Mouse (Mus musculus): ENCODE results near the gene Prkce.
A peak's percentile ranks its signal among the peaks of the same experiment; 100 is the strongest.

Gene Prkce

DNA sequence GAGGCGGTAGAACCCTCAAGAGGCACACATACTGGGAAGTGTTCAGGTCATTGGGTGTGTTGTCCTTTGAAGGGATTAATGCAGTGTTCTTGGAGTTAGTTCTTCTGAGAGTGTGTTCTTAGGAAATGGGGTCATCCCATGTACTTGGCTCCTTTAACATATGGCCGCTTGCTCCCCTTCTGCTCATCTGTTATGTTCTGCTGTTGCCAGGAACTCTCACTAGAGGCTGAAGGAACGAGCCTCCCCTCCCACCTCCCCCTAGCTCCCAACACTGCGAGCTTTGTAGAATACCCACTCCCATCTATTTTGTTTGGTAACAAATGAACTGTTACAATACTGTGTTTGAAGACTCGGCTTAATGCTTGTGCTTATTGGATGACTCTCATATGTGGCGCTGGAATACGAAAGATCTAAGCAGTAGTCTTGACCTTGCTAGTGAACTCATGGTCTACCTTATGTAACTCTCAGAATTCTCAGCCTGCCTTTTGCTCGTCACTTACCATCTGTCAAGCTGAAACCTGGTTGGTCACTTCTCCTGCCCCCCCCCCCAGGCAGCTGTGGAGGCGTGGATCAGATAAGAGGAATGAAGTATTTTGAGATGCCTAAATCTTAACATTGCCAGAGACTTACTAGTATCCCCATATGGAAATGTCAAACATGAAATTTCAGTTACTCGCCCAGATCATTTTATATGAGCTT, 58.1 kb downstream of the Prkce start:
- no peak for DNase-seq (ENCODE audit: low spot score in 2 of 2)

- DNase-seq (ENCODE audit: low spot score in 2 of 2): no peak
Observed at GRCm38 (mm10) chr17:86226198-86226597, 58.6 kb downstream of the Prkce start.

DNA sequence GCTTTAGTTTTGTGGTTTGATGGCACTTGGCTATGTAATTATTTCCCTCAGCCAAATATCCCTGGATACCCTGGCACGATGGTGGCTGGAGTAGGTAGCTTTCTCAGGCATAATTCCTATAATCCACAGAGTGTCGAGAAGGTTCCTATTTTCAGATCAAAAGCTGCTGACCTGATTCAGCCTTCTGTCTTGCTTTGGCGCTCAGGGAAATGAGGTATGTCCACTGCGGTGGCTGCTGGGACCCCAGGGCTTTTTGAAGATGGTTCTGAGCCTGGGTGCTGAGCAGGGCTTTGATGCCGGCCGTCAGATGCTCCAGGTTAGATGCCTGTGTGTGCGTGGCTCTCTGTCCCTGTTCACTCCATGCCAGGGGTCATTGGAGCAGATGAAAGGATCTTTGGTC, 59.0 kb downstream of the Prkce start:
- no peak for DNase-seq (ENCODE audit: low spot score in 2 of 2)

- DNase-seq (ENCODE audit: low spot score in 2 of 2): no peak
Observed at GRCm38 (mm10) chr17:86227389-86227788, 59.8 kb downstream of the Prkce start.

DNA sequence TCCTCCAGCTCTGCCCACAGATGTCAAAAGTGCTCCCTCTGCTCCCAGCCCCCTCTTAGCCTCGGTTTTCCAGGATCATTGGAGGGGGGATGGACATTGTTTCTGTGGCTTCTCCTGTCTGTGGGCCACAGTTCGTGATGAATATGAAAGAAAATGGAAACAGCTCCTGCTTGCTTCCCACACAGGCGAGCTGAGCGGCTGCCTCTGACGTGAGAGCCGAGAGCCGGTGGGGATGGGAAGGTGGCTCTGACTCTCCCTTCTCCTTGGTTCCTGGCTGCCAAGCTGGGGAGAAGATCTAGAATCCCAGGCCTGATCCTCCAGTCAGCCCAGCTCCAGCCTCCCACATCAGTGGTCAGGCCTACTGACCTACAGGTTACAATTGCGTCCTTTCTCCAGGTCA, 61.3 kb downstream of the Prkce start:
- DNase-seq (ENCODE audit: low spot score in 2 of 2): no peak

- peak in 1 of 2 experiments; percentile 17 for DNase-seq (ENCODE audit: low spot score in 2 of 2)
Observed at GRCm38 (mm10) chr17:86230141-86230633, 62.6 kb downstream of the Prkce start.

DNA sequence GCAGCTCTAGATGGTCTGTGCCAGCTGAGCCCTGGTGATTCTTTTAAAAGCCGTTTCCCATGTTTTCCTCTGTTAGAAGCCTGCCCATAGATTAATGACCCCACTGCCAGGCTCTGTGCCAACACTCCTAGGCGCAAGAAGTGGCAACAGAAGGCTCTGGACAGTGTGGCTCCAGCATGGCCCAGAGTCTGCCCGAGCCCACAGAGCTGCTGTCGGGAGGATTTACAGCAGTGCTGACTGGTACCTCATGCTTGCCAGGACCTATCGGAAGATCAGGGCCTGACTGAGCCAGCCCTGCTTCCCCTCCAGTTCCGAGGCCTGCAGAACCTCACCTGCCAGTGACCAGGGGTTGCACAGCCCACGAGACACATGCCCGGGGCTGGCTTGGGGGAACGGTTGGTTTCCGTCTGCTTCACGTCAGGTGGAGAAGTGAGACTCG, 64.2 kb downstream of the Prkce start:
- DNase-seq (ENCODE audit: low spot score in 2 of 2): peak in 1 of 2 experiments; percentile 40

DNA sequence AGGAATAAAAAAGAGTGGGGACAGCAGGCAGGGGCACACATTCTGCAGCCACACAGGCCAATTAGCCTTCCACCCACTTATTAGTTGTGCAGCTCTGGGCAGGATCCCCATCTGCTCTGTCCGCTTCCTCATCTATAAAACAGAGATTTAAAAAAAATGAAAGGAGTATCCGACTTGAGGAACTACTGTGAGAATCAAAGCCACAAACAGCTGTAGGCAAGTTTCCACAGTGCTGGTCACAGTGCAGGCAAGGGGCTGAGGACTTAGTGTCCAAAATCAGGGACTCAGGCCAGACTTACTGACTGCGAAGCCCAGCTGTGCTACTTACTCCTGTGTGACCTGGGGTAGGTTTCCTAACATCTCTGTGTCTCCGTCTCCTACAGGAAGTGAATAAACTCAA, 64.7 kb downstream of the Prkce start:
- no peak for DNase-seq (ENCODE audit: low spot score in 2 of 2)

DNA sequence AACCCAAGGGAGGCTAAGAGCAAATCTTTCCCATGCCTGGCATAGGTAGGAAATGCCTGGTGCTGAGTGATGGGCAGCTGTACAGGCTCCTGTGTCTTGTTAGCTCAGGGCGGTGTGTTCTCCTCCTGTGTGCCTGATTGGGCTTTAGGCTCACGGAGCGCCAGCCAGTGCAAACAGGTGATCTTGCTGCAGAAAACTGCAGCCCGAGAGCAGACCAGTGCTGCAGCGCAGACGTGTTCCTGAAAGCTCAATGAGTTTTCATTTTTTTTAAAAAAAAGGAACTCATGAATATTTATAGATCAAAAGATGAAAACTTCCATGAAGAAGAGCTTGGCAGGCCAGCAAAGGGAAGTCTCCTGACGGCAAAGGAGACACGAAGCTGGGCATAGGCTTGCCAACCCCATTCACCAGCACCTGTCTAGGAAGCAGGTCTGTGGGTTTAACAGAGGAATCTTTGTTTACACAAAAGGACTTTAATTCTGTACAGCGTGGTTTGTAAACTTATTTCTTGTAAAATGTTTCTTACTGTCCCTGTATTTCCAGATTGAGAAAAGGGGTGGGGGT, 67.1 kb downstream of the Prkce start:
- no peak for DNase-seq (ENCODE audit: low spot score in 2 of 2)

GRCm38 (mm10) chr17:86236026-86236712, 68.6 kb downstream of the Prkce start:
- DNase-seq (ENCODE audit: low spot score in 2 of 2): no peak

- DNase-seq (ENCODE audit: low spot score in 2 of 2): peak in 1 of 2 experiments; percentile 62
Observed at GRCm38 (mm10) chr17:86236861-86237763, 69.5 kb downstream of the Prkce start.

- no peak for DNase-seq (ENCODE audit: low spot score in 2 of 2)
Observed at GRCm38 (mm10) chr17:86242291-86242690, 74.7 kb downstream of the Prkce start.

GRCm38 (mm10) chr17:86243109-86243527, 75.5 kb downstream of the Prkce start:
- DNase-seq (ENCODE audit: low spot score in 2 of 2): no peak

GRCm38 (mm10) chr17:86244397-86244796, 76.8 kb downstream of the Prkce start:
- no peak for DNase-seq (ENCODE audit: low spot score in 2 of 2)

- DNase-seq (ENCODE audit: low spot score in 2 of 2): no peak
Observed at GRCm38 (mm10) chr17:86248832-86249231, 81.2 kb downstream of the Prkce start.

DNA sequence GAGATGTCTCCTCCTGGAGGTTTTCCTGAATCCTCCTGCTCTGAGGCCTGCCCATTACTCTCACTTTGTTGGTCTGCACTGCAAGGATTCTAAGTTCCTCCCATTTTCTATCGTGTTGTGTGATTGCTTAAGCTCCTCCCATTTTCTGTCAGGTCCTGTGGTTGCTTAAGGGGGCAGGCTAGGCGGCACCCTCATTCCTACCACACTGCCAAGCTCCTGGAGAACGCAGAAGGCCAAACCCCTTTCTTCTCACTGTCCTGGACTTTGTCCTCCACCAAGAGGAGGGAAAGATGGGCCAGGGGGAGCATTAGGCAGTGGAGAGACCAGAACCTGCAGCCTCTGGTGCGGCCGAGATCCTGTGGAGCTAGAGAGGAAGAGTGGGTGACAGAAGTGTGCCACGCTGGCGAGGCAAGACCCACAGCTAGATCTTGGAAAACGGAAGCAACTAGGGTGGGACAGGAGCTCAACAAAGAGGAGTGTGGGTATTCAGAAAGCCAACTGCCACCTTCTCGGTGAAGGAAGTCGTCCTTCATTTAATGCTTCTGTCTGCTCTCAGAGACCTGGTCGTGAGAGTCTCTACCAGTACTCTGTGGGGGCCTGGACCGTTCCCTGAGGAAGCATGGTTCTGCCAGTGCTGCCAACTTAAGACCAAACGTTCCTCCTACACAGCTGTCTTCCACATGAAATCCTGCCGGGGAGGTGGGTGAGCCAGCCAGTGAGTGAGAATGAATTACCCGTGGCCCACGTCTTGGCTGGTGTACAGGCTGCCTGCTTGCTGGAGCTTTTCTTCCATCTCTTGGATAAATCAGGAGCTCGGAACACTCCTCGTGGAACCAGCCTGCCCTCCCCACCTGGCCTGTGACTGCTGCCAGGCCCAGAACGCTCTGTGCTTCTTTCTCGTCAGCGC, 82.2 kb downstream of the Prkce start:
- no peak for DNase-seq (ENCODE audit: low spot score in 2 of 2)

- no peak for DNase-seq (ENCODE audit: low spot score in 2 of 2)
Observed at GRCm38 (mm10) chr17:86250406-86250905, 82.9 kb downstream of the Prkce start.

GRCm38 (mm10) chr17:86253884-86254283, 86.3 kb downstream of the Prkce start:
- no peak for DNase-seq (ENCODE audit: low spot score in 2 of 2)

DNA sequence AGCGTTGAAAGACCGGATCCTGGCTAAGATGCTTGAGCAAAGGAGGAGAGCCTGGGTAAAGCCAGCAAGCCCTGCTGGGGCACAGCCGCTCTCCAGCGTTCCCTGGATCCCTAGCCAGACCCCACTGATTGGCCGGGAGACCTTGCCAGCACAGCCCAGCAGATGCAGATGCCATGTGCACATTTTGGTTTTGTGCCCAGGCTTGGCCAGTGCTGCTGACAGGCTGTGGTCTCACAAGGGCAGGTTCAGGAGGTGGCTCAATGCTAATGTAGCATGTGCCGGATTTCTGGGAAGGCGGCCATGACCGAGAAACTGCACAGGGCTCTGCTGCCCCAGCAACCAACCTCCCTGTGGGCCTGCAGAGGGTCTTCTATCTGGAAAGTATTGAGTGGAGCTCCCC, 86.7 kb downstream of the Prkce start:
- DNase-seq (ENCODE audit: low spot score in 2 of 2): peak in 1 of 2 experiments; percentile 75

GRCm38 (mm10) chr17:86254978-86255377, 87.4 kb downstream of the Prkce start:
- DNase-seq (ENCODE audit: low spot score in 2 of 2): no peak
